ENCODE assay signal across 10 mouse cellular contexts in the genomic region with DNA sequence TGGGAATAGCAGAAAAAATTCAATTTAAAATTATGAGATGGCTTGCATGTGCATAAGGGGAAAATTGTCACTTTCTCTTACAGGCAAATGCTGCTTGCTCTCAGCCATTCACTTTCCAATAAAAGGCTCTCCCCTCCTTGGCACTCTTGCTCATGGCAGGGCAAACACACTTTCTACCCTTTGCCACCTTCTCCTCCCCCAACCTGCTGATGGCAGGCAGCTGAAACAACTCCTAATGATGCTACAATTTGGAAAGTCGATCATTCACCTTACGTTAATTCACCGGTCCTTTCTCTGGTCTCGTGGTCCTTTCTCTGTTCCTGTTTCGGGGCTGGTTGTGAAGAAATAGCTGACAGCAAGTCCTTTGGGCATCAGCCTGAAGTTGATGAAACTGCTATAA.
DNase-seq lines count a peak whose midpoint lies in the region; ATAC-seq and TF ChIP-seq lines count a peak whose summit lies in the region.
"Had no signal": no experiment of that assay in that cellular context is flagged by ENCODE, and none has a peak within 500 bp of the region (broad histone marks: within the 10 kb centered on the region; RNA-seq: fewer than 3 reads in every experiment).

No protein-coding gene starts in this region.

- H3K27ac ChIP-seq in forebrain, embryonic 10.5 days, result no peak overlapping the region
- H3K27ac ChIP-seq in forebrain, embryonic 11.5 days (ENCODE audit: low read depth, low read length), result no peak overlapping the region
- H3K27ac ChIP-seq in lung, embryonic 15.5 days, result no peak overlapping the region
- H3K27ac ChIP-seq in hindbrain, postnatal 0 days, result peak overlapping the region; percentile 17; the same call in 1 of the 2 replicates
- no peak overlapping the region for H3K27ac ChIP-seq in olfactory bulb, adult 2 months (ENCODE audit: insufficient read depth, low read depth, low read length)

- H3K4me1 ChIP-seq in forebrain, embryonic 10.5 days, result peaks cover 33% of the 10 kb centered on the region
- peaks cover 6% of the 10 kb centered on the region for H3K4me1 ChIP-seq in forebrain, embryonic 11.5 days (replicated peaks; ENCODE audit: control insufficient read depth, insufficient read depth, low read length)
- H3K4me1 ChIP-seq in lung, embryonic 15.5 days, result peaks cover 16% of the 10 kb centered on the region
- peaks cover 3% of the 10 kb centered on the region; the same call in 1 of the 2 replicates for H3K4me1 ChIP-seq in hindbrain, postnatal 0 days (ENCODE audit: insufficient read depth, low read length)
- peaks cover 22% of the 10 kb centered on the region for H3K4me1 ChIP-seq in olfactory bulb, adult 2 months (ENCODE audit: control insufficient read depth, insufficient read depth, low read length)

- H3K27me3 ChIP-seq in forebrain, embryonic 10.5 days (ENCODE audit: poor library complexity, severe bottlenecking), result peaks cover 84% of the 10 kb centered on the region
- H3K27me3 ChIP-seq in forebrain, embryonic 11.5 days (ENCODE audit: control insufficient read depth, insufficient read depth, low read length), result peaks cover 11% of the 10 kb centered on the region
- peaks cover 6% of the 10 kb centered on the region for H3K27me3 ChIP-seq in lung, embryonic 15.5 days
- H3K27me3 ChIP-seq in hindbrain, postnatal 0 days (ENCODE audit: insufficient read depth, low read length), result no peaks in the 10 kb centered on the region

- no peak for TF ChIP-seq CTCF in hindbrain, postnatal 0 days (IDR thresholded peaks at IDR 0.05; ENCODE audit: low read depth)
- no peak for TF ChIP-seq CTCF in olfactory bulb, adult 2 months (IDR thresholded peaks at IDR 0.05; ENCODE audit: insufficient read depth, low read depth, low read length)

- H3K9me3 ChIP-seq in forebrain, embryonic 10.5 days, result no peaks in the 10 kb centered on the region
- no peaks in the 10 kb centered on the region for H3K9me3 ChIP-seq in forebrain, embryonic 11.5 days (ENCODE audit: control insufficient read depth, low read length)
- H3K9me3 ChIP-seq in lung, embryonic 15.5 days, result no peaks in the 10 kb centered on the region
- no peaks in the 10 kb centered on the region for H3K9me3 ChIP-seq in hindbrain, postnatal 0 days (ENCODE audit: low read length)

- H3K4me2 ChIP-seq in forebrain, embryonic 11.5 days (ENCODE audit: low read depth, low read length, severe bottlenecking), result no peak overlapping the region
- H3K4me2 ChIP-seq in lung, embryonic 15.5 days, result 0 out of 2 replicates have a peak overlapping the region, but pooled peaks have one; percentile 84
- H3K4me2 ChIP-seq in hindbrain, postnatal 0 days (ENCODE audit: low read depth, low read length), result peak overlapping the region; percentile 96

- no peaks in the 10 kb centered on the region for H3K36me3 ChIP-seq in forebrain, embryonic 10.5 days (replicated peaks)
- no peaks in the 10 kb centered on the region for H3K36me3 ChIP-seq in forebrain, embryonic 11.5 days (ENCODE audit: control insufficient read depth, insufficient read depth, low read length)
- H3K36me3 ChIP-seq in lung, embryonic 15.5 days, result no peaks in the 10 kb centered on the region
- no peaks in the 10 kb centered on the region for H3K36me3 ChIP-seq in hindbrain, postnatal 0 days (ENCODE audit: insufficient read depth, low read length)

- H3K9ac ChIP-seq in forebrain, embryonic 11.5 days (ENCODE audit: low read length), result no peak overlapping the region
- no peak overlapping the region for H3K9ac ChIP-seq in lung, embryonic 15.5 days
- peak overlapping the region; percentile 58 for H3K9ac ChIP-seq in hindbrain, postnatal 0 days (replicated peaks; ENCODE audit: low read length)

- WGBS in forebrain, embryonic 10.5 days, result 73% methylated on average over 5 of the region's 5 CpGs
- WGBS in forebrain, embryonic 11.5 days, result 69% methylated on average over 5 of the region's 5 CpGs
- 76% methylated on average over 5 of the region's 5 CpGs for WGBS in lung, embryonic 15.5 days
- WGBS in hindbrain, postnatal 0 days, result 52% methylated on average over 5 of the region's 5 CpGs
- 87% methylated on average over 5 of the region's 5 CpGs for WGBS in olfactory bulb, adult 2 months

- no peak for TF ChIP-seq POLR2A in olfactory bulb, adult 2 months (IDR thresholded peaks at IDR 0.05; ENCODE audit: insufficient read depth, low read depth, low read length)

- H3K4me3 ChIP-seq in forebrain, embryonic 10.5 days, result peak overlapping the region; percentile 63; the same call in 1 of the 2 replicates
- no peak overlapping the region for H3K4me3 ChIP-seq in forebrain, embryonic 11.5 days (ENCODE audit: low read depth, low read length)
- H3K4me3 ChIP-seq in lung, embryonic 15.5 days, result no peak overlapping the region
- peak overlapping the region; percentile 59 for H3K4me3 ChIP-seq in hindbrain, postnatal 0 days (ENCODE audit: low read length)
- H3K4me3 ChIP-seq in olfactory bulb, adult 2 months (ENCODE audit: insufficient read depth, low read depth, low read length), result peak overlapping the region; percentile 15; the same call in 1 of the 2 replicates

- no peak for DNase-seq in forebrain, embryonic 10.5 days (ENCODE audit: extremely low spot score, low spot score)
- no peak for DNase-seq in forebrain, embryonic 11.5 days (ENCODE audit: low spot score)
- DNase-seq in lung, postnatal 10 days, result no peak
- no peak for DNase-seq in hindbrain, postnatal 0 days (ENCODE audit: low spot score)
- no peak for DNase-seq in ovary, postnatal 10 days (ENCODE audit: low spot score)
- no peak for DNase-seq in adrenal gland, adult 18-20 months (ENCODE audit: low spot score in 2 of 2)
- DNase-seq: heart, postnatal 10 days; lung, adult 2 months had no signal

- ATAC-seq in forebrain, embryonic 11.5 days (replicated peaks; ENCODE audit: low FRiP score), result no peak
- no peak for ATAC-seq in lung, embryonic 15.5 days (ENCODE audit: borderline replicate concordance, extremely low read depth, low FRiP score, low TSS enrichment)
- no peak for ATAC-seq in hindbrain, postnatal 0 days

Comparison
In these comparisons a context has a peak if more than half of its experiments do, and no peak if none do; other contexts are left out.
1. H3K4me3 ChIP-seq: peak in forebrain, embryonic 10.5 days (single experiment), hindbrain, postnatal 0 days (single experiment) and olfactory bulb, adult 2 months (single experiment); none in forebrain, embryonic 11.5 days (single experiment) and lung, embryonic 15.5 days (single experiment).